Mouse (Mus musculus) ES-E14 (cell line): ENCODE results near the gene Rab7b.

Experiments
- MAFK ChIP-seq: IDR thresholded peaks from 2 replicates; pipeline ENCODE4 v1.6.1; 2014; ENCODE audit warnings: mild to moderate bottlenecking, low read depth, low read length, inconsistent platforms; ENCODE audit not compliant: insufficient read depth
- ZC3H11A ChIP-seq: IDR thresholded peaks from 2 replicates; pipeline ENCODE4 v1.6.1; 2012; ENCODE audit warnings: low read depth, mild to moderate bottlenecking, inconsistent platforms, low read length, borderline replicate concordance

DNA sequence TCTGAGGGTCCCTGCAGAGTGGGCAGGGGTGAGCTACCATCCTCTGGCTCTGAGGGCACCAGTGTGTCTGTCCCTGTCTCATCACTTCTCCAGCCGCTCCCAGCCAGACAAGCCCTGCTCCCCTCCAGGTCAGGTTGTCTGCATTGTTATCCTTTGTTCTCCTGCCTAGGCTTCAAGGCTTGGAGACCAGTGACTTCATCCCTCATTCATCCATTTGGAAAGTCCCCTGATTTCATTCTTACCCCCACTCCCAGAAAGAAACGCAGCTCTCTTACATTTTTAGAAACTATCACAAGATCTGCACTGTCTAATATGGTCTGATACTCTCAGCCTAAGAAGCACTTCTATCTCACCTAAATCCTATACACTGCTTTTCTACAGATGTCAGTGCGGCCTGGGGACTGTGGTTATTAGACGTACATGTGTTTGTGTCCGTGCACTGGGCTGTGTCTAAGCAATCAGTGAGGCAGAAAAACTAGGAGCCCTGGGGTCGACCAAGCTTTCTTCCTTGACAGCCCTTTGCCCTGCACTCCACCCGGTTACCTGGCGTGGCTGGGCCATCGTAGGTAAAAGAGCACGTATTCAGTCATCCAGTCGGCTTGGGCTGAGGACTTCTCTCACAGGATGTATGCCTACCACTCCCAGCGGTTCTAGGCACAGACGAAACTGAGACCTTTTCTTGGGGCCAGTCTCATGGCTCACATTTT, 45.1 kb downstream of the Rab7b start:
- TF ChIP-seq ZC3H11A (no peak), MAFK (no peak)
